Mouse (Mus musculus): ENCODE results near the gene Vmn1r201. TPM values are rescaled to one million over a fixed set of nuclear protein-coding genes. Genes with fewer than 3 reads are reported as not detected.

Gene Vmn1r201
- polyA plus RNA-seq, 1 experiment: not detected

DNA sequence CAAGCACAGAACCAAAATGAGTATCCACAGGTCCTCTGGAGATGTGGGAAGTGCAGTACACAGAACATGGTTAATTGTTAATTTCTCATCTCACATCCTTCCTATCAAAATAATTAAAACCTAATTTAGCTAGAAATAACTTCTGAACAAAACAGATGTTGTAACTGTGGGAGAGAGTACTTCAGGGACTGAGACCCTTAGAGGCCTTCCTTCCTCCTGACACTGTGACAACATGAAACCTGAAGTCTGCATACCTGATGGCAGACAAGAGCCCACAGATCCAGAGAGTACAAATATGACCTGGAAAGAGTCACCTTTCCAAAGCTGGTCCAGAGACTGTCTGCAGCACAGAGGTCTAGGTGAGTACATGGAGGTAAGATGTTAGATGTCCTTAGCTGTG lies 46.1 kb downstream of the Vmn1r201 start, which contains the start of gene Vmn1r203:
Vmn1r203 (plus strand) TSS at position 301 of the 400 bp plus-strand sequence.
- no peak within 1 kb of the TSS for H3K4me3 ChIP-seq
- H3K79me2 ChIP-seq (ENCODE audit: control insufficient read depth, insufficient read depth): no peaks in the 10 kb centered on the region
- H3K27me3 ChIP-seq (ENCODE audit: control insufficient read depth, insufficient read depth, insufficient read length): no peaks in the 10 kb centered on the region
- no peaks in the 10 kb centered on the region for H3K36me3 ChIP-seq (ENCODE audit: control insufficient read depth, insufficient read depth)
- H3K4me2 ChIP-seq (ENCODE audit: low read depth): no peak within 1 kb of the TSS
- H3ac ChIP-seq (ENCODE audit: control insufficient read depth, insufficient read length): no peak within 1 kb of the TSS
- no peak for TF ChIP-seq MAX (IDR thresholded peaks at IDR 0.05; ENCODE audit: low read depth)
- TF ChIP-seq POLR2AphosphoS2 (IDR thresholded peaks at IDR 0.05; ENCODE audit: insufficient read length, low read depth): no peak
- TF ChIP-seq REST (IDR thresholded peaks at IDR 0.05; ENCODE audit: insufficient read depth, insufficient read length): no peak
- TF ChIP-seq TCF3 (IDR thresholded peaks at IDR 0.05; ENCODE audit: insufficient read length, low read depth): no peak
- no peak for TF ChIP-seq CEBPB (IDR thresholded peaks at IDR 0.05; ENCODE audit: insufficient read depth, poor library complexity, severe bottlenecking)
- TF ChIP-seq USF1 (IDR thresholded peaks at IDR 0.05; ENCODE audit: low read depth): no peak
- TF ChIP-seq E2F4 (IDR thresholded peaks at IDR 0.05; ENCODE audit: insufficient read depth): no peak

Other genes with a start within 250 kb of the Vmn1r201 start
- gene Vmn1r193, start 248.8 kb upstream of the Vmn1r201 start, polyA plus RNA-seq (2012; fragmentation: generic; extraction: Trizol): not detected
- not detected for gene Vmn1r194, start 227.7 kb upstream of the Vmn1r201 start, polyA plus RNA-seq (2012; fragmentation: generic; extraction: Trizol)
- not detected for gene Vmn1r195, start 201.4 kb upstream of the Vmn1r201 start, polyA plus RNA-seq (2012; fragmentation: generic; extraction: Trizol)
- gene Vmn1r196, start 182.0 kb upstream of the Vmn1r201 start, polyA plus RNA-seq (2012; fragmentation: generic; extraction: Trizol): not detected
- gene Vmn1r197, start 147.3 kb upstream of the Vmn1r201 start, polyA plus RNA-seq (2012; fragmentation: generic; extraction: Trizol): not detected
- gene Vmn1r198, start 121.6 kb upstream of the Vmn1r201 start, polyA plus RNA-seq (2012; fragmentation: generic; extraction: Trizol): not detected
- gene Vmn1r199, start 92.1 kb upstream of the Vmn1r201 start, polyA plus RNA-seq (2012; fragmentation: generic; extraction: Trizol): not detected
- not detected for gene Vmn1r200, start 81.5 kb upstream of the Vmn1r201 start, polyA plus RNA-seq (2012; fragmentation: generic; extraction: Trizol)
- not detected for gene Vmn1r202, start 33.5 kb downstream of the Vmn1r201 start, polyA plus RNA-seq (2012; fragmentation: generic; extraction: Trizol)
- gene Vmn1r203, start 46.2 kb downstream of the Vmn1r201 start, polyA plus RNA-seq (2012; fragmentation: generic; extraction: Trizol): not detected
- gene Vmn1r204, start 81.3 kb downstream of the Vmn1r201 start, polyA plus RNA-seq (2012; fragmentation: generic; extraction: Trizol): not detected
- gene Vmn1r205, start 121.1 kb downstream of the Vmn1r201 start, polyA plus RNA-seq (2012; fragmentation: generic; extraction: Trizol): not detected
- not detected for gene Vmn1r206, start 152.3 kb downstream of the Vmn1r201 start, polyA plus RNA-seq (2012; fragmentation: generic; extraction: Trizol)

Data from myocyte (in vitro differentiated cells).